In the genomic region with DNA sequence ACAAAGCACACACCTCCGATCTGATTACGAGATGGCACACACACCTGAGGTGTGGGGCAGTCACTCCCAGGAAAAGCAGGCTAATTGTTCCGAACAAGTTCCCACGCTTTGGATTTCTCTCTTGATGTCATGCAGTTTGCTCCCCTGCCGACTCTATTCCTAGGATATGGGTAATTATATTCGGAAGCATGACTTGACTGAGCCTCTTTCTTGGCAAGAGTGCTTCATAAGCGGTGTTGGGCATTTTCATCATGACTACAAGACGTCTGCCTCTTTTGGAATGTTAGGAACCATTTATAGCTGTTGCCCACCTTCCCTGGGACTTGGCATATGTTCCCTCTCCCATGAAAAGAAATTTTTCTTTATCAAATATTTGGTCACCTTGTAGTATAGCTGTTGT, we compare ENCODE assay signal across 14 mouse cellular contexts. TPM values are rescaled to one million over a fixed set of nuclear protein-coding genes. Genes with fewer than 3 reads are reported as not detected.
"Had no signal": no experiment of that assay in that cellular context is flagged by ENCODE, and none has a peak within 500 bp of the region (broad histone marks: within the 10 kb centered on the region; RNA-seq: fewer than 3 reads in every experiment).

No protein-coding gene starts in this region.

- DNase-seq: kidney, adult 11 months; kidney, adult 8-10 months; kidney, postnatal 10 days; kidney, postnatal 36 days; liver; lung, adult 18-20 months; lung, postnatal 10 days; lung, postnatal 36 days; retina, postnatal 1 day; spleen, adult 18-20 months; thymus, postnatal 25 days had no signal

RNA-seq across cellular contexts. Expression of gene Gm6793, which starts 55.4 kb away (rescaled TPM):
- total RNA-seq: layer of hippocampus, adult 8-10 months; layer of hippocampus, postnatal 10 days; monocyte, adult 5-6 weeks had no signal
